Comparison of ENCODE assay signal across 8 mouse cellular contexts in the genomic region with DNA sequence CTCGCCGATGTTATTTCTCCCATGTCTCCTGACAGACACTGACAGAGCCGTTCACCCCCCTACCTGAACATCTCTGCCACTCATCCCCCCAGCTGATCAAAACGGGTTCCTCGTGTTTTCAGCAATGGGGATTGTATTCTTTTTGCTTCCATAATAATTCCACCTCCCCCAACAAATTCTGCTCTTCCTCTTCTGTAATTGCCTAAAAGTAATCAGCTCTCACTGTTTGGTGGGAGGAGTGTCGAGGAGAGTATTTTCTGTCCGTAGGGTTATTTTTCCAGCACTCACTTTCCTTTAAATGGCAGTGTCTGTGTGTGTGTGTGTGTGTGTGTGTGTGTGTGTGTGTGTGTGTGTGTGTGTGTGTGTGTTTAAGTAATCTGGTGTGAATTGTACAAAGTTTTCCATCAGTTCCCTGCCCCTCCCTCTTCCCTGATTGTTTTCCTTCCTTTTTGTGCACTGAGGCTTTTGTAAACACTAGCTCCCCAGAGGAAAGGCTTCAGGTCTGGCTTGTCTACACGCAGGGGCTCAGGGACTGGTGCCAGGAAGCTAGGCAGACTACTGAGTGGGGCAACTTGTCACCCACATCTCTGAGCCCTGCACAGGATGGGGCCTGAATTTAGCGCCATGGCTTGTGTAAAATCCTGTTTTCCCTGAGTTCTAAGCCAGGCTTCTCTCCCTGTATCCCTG. TPM values are rescaled to one million over a fixed set of nuclear protein-coding genes. Genes with fewer than 3 reads are reported as not detected.
DNase-seq lines count a peak whose midpoint lies in the region; ATAC-seq and TF ChIP-seq lines count a peak whose summit lies in the region.
"Had no signal": no experiment of that assay in that cellular context is flagged by ENCODE, and none has a peak within 500 bp of the region (broad histone marks: within the 10 kb centered on the region; RNA-seq: fewer than 3 reads in every experiment).

No protein-coding gene starts in this region.

- in situ Hi-C loops in CH12.LX (cut with MboI; ENCODE audit: low pct_ligation_motif_present, low pct_unique_long_range_greater_than_20kb, low sequenced_read_pairs): no loop called here

- ATAC-seq in erythroid progenitor cell, adult 5-6 weeks (replicated peaks; ENCODE audit: low FRiP score, poor library complexity, severe bottlenecking): peak; percentile 1; the same call in 1 of the 2 replicates
- no peak; the same call in 1 of the 2 replicates for ATAC-seq in hindbrain, embryonic 11.5 days (ENCODE audit: low FRiP score)
- ATAC-seq in limb, embryonic 14.5 days (ENCODE audit: low FRiP score, low read depth): no peak
- no peak for ATAC-seq in frontal cortex, adult (ENCODE audit: low TSS enrichment)

- 6% methylated on average over 9 of the region's 9 CpGs for WGBS in hindbrain, embryonic 11.5 days
- WGBS in limb, embryonic 14.5 days: 9% methylated on average over 9 of the region's 9 CpGs

- peak overlapping the region; percentile 35 for H3K4me2 ChIP-seq in CH12.LX (ENCODE audit: insufficient read depth, low read depth, poor library complexity, severe bottlenecking)
- H3K4me2 ChIP-seq in hindbrain, embryonic 11.5 days (replicated peaks; ENCODE audit: low read depth, low read length): peak overlapping the region; percentile 61
- peak overlapping the region; percentile 73 for H3K4me2 ChIP-seq in limb, embryonic 14.5 days (replicated peaks; ENCODE audit: low read depth, low read length, severe bottlenecking)

- H3K27me3 ChIP-seq in CH12.LX (replicated peaks): peaks cover 25% of the 10 kb centered on the region
- no peaks in the 10 kb centered on the region for H3K27me3 ChIP-seq in hindbrain, embryonic 11.5 days (ENCODE audit: control insufficient read depth, insufficient read depth, low read length)
- H3K27me3 ChIP-seq in limb, embryonic 14.5 days (ENCODE audit: control insufficient read depth, insufficient read depth, low read length): no peaks in the 10 kb centered on the region

- H3K79me2 ChIP-seq in CH12.LX (replicated peaks; ENCODE audit: control insufficient read depth, extremely low read depth, insufficient read depth, poor library complexity, severe bottlenecking): peaks cover 11% of the 10 kb centered on the region; the same call in 1 of the 2 replicates

- no peaks in the 10 kb centered on the region for H3K9me3 ChIP-seq in CH12.LX (replicated peaks; ENCODE audit: low read length)
- H3K9me3 ChIP-seq in hindbrain, embryonic 11.5 days (ENCODE audit: control insufficient read depth, low read length): no peaks in the 10 kb centered on the region
- H3K9me3 ChIP-seq in limb, embryonic 14.5 days (ENCODE audit: control insufficient read depth, low read length): no peaks in the 10 kb centered on the region

- peak overlapping the region; percentile 7; the same call in 1 of the 2 replicates for H3K9ac ChIP-seq in CH12.LX (ENCODE audit: insufficient read depth, low read depth)
- H3K9ac ChIP-seq in hindbrain, embryonic 11.5 days (ENCODE audit: low read depth, low read length): peak overlapping the region; percentile 40
- peak overlapping the region; percentile 81 for H3K9ac ChIP-seq in limb, embryonic 14.5 days (ENCODE audit: low read depth, low read length, severe bottlenecking)

- DNase-seq in CH12.LX (ENCODE audit: extremely low read depth): no peak
- DNase-seq in NIH3T3 (ENCODE audit: low read depth): peak; percentile 54
- DNase-seq in hindbrain, embryonic 11.5 days (ENCODE audit: low spot score): no peak
- peak; percentile 48 for DNase-seq in limb, embryonic 14.5 days (ENCODE audit: low spot score)
- DNase-seq in naive thymus-derived CD4-positive, alpha-beta T cell, adult 2 months (ENCODE audit: low read depth): peak; percentile 76

- H3K36me3 ChIP-seq in CH12.LX (replicated peaks in 1 of 2; ENCODE audit: control insufficient read depth in 1 of 2, insufficient read depth in 1 of 2, low read length in 1 of 2): peaks cover 11 to 27% of the 10 kb centered on the region in 2 experiments
- 0 out of 2 replicates have a peak, but pooled peaks cover 5% of the 10 kb centered on the region for H3K36me3 ChIP-seq in hindbrain, embryonic 11.5 days (ENCODE audit: control insufficient read depth, insufficient read depth, low read length)
- H3K36me3 ChIP-seq in limb, embryonic 14.5 days (ENCODE audit: control insufficient read depth, insufficient read depth, low read length): peaks cover 22% of the 10 kb centered on the region

- dilution Hi-C loops in CH12.LX (cut with MboI; ENCODE audit: extremely low pct_ligation_motif_present, extremely low pct_unique_long_range_greater_than_20kb, low sequenced_read_pairs): no loop called here

- no peak for TF ChIP-seq CTCF in CH12.LX (conservative IDR thresholded peaks at IDR 0.05 in 1 of 2, IDR thresholded peaks at IDR 0.05 in 1 of 2; ENCODE audit: low read depth in 2 of 2, low read length in 2 of 2)

- no peak for TF ChIP-seq EP300 in CH12.LX (IDR thresholded peaks at IDR 0.05; ENCODE audit: low read length)

- no peak for TF ChIP-seq POLR2A in CH12.LX (IDR thresholded peaks at IDR 0.05; ENCODE audit: low read depth, low read length)
- TF ChIP-seq POLR2A in limb, embryonic 14.5 days (IDR thresholded peaks at IDR 0.05; ENCODE audit: borderline replicate concordance, extremely low read depth, insufficient read depth, insufficient read length): no peak

- no peak for TF ChIP-seq RAD21 in CH12.LX (IDR thresholded peaks at IDR 0.05; ENCODE audit: low read depth, low read length)

- no peak overlapping the region for H3K27ac ChIP-seq in CH12.LX (ENCODE audit: insufficient read depth, low read depth)
- peak overlapping the region; percentile 59; the same call in 1 of the 2 replicates for H3K27ac ChIP-seq in hindbrain, embryonic 11.5 days (ENCODE audit: low read depth, low read length)
- H3K27ac ChIP-seq in limb, embryonic 14.5 days (replicated peaks; ENCODE audit: low read depth, low read length): peak overlapping the region; percentile 26; the same call in 1 of the 2 replicates

- peak overlapping the region; percentile 29 to 78 (median 59) for H3K4me3 ChIP-seq in CH12.LX (replicated peaks in 1 of 3; ENCODE audit: low read depth in 2 of 3, low read length in 2 of 3, poor library complexity in 1 of 3)
- H3K4me3 ChIP-seq in hindbrain, embryonic 11.5 days (ENCODE audit: low read depth, low read length): peak overlapping the region; percentile 88
- peak overlapping the region; percentile 78 for H3K4me3 ChIP-seq in limb, embryonic 14.5 days (replicated peaks; ENCODE audit: low read length)

- peaks cover 20 to 55% of the 10 kb centered on the region in 2 experiments for H3K4me1 ChIP-seq in CH12.LX (ENCODE audit: control insufficient read depth in 1 of 2, insufficient read depth in 2 of 2)
- H3K4me1 ChIP-seq in hindbrain, embryonic 11.5 days (replicated peaks; ENCODE audit: control insufficient read depth, insufficient read depth, low read length): peaks cover 5% of the 10 kb centered on the region; the same call in 1 of the 2 replicates
- peaks cover 40% of the 10 kb centered on the region for H3K4me1 ChIP-seq in limb, embryonic 14.5 days (ENCODE audit: control insufficient read depth, insufficient read depth, low read length)

TF ChIP-seq in CH12.LX, 34 proteins besides CTCF, POLR2A, EP300 and RAD21:
- TF ChIP-seq KAT2A (IDR thresholded peaks at IDR 0.05; ENCODE audit: insufficient replicate concordance, low read length) (no peak), MXI1 (IDR thresholded peaks at IDR 0.05; ENCODE audit: low read depth, low read length) (no peak), CHD1 (IDR thresholded peaks at IDR 0.05; ENCODE audit: low read depth, low read length) (no peak), MAX (IDR thresholded peaks at IDR 0.05; ENCODE audit: low read length) (no peak), GABPA (IDR thresholded peaks at IDR 0.05; ENCODE audit: insufficient replicate concordance, low read depth, low read length) (no peak), CHD2 (IDR thresholded peaks at IDR 0.05; ENCODE audit: low read length) (no peak), MYC (IDR thresholded peaks at IDR 0.05; ENCODE audit: low read depth, low read length) (no peak), TBP (conservative IDR thresholded peaks at IDR 0.05; ENCODE audit: low read depth, low read length) (no peak), E2F4 (IDR thresholded peaks at IDR 0.05; ENCODE audit: insufficient replicate concordance, low read depth, low read length) (no peak)

RNA-seq across cellular contexts. Expression of gene Btg2, which starts 0.7 kb away (rescaled TPM):
- total RNA-seq in CH12.LX (2012; rRNA removed) (11.6 and 14.4 TPM in 2 replicates), CH12.LX (2014; rRNA removed) (14.8 and 19.7 TPM in 2 replicates)
- polyA plus RNA-seq in CH12.LX (2012; ENCODE audit: insufficient read length, low read depth): 6.9 and 7.2 TPM in 2 replicates
- 156 and 184 TPM in 2 replicates for total RNA-seq in erythroid progenitor cell, adult 5-6 weeks (2015; ENCODE audit: low replicate concordance)
- 261 and 289 TPM in 2 replicates for total RNA-seq in erythroid progenitor cell, adult 5-6 weeks (2017; ENCODE audit: low replicate concordance)
- 107 and 108 TPM in 2 replicates for polyA plus RNA-seq in hindbrain, embryonic 11.5 days (2014; fragmentation: Nextera tagmentation; extraction: Ambion mirVana)
- polyA plus RNA-seq in limb, embryonic 14.5 days (2012; rRNA removed): 18.6 TPM in 2 replicates
- polyA plus RNA-seq in limb, embryonic 14.5 days (2014; fragmentation: Nextera tagmentation; extraction: Ambion mirVana): 26.2 and 26.4 TPM in 2 replicates

RNA-seq across cellular contexts. Expression of gene Chit1, which starts 31.4 kb away (rescaled TPM):
- total RNA-seq in CH12.LX (2012; rRNA removed) (0.25 and 0.71 TPM in 2 replicates), CH12.LX (2014; rRNA removed) (0.28 and 0.47 TPM in 2 replicates)
- 0.18 and 0.36 TPM in 2 replicates for polyA plus RNA-seq in CH12.LX (2012; ENCODE audit: insufficient read length, low read depth)
- total RNA-seq in erythroid progenitor cell, adult 5-6 weeks (2015; ENCODE audit: low replicate concordance): 1.1 and 4.2 TPM in 2 replicates
- total RNA-seq in erythroid progenitor cell, adult 5-6 weeks (2017; ENCODE audit: low replicate concordance): not detected in 2 replicates
- not detected in 2 replicates for polyA plus RNA-seq in hindbrain, embryonic 11.5 days (2014; fragmentation: Nextera tagmentation; extraction: Ambion mirVana)
- polyA plus RNA-seq in limb, embryonic 14.5 days (2012; rRNA removed): 0.33 TPM in 2 replicates
- 0.18 and 0.30 TPM in 2 replicates for polyA plus RNA-seq in limb, embryonic 14.5 days (2014; fragmentation: Nextera tagmentation; extraction: Ambion mirVana)
- polyA plus RNA-seq: large intestine, adult 2 months had no signal

RNA-seq across cellular contexts. Expression of gene Fmod, which starts 42.6 kb away (rescaled TPM):
- total RNA-seq in CH12.LX (2012; rRNA removed) (not detected in 2 replicates), CH12.LX (2014; rRNA removed) (not detected in 2 replicates)
- not detected in 2 replicates for polyA plus RNA-seq in CH12.LX (2012; ENCODE audit: insufficient read length, low read depth)
- not detected in 2 replicates for total RNA-seq in erythroid progenitor cell, adult 5-6 weeks (2015; ENCODE audit: low replicate concordance)
- not detected in 2 replicates for total RNA-seq in erythroid progenitor cell, adult 5-6 weeks (2017; ENCODE audit: low replicate concordance)
- 7.0 and 10.1 TPM in 2 replicates for polyA plus RNA-seq in hindbrain, embryonic 11.5 days (2014; fragmentation: Nextera tagmentation; extraction: Ambion mirVana)
- polyA plus RNA-seq in limb, embryonic 14.5 days (2012; rRNA removed): 86.7 and 105 TPM in 2 replicates
- 75.1 and 79.5 TPM in 2 replicates for polyA plus RNA-seq in limb, embryonic 14.5 days (2014; fragmentation: Nextera tagmentation; extraction: Ambion mirVana)

Comparison
In these comparisons a context has a peak if more than half of its experiments do, and no peak if none do; other contexts are left out.
1. DNase-seq: peak in NIH3T3 (single experiment), limb, embryonic 14.5 days (single experiment) and naive thymus-derived CD4-positive, alpha-beta T cell, adult 2 months (single experiment); none in CH12.LX (single experiment) and hindbrain, embryonic 11.5 days (single experiment).
2. H3K9ac ChIP-seq: peak in every context shown above with its lines; median percentile 81 in limb, embryonic 14.5 days; 40 in hindbrain, embryonic 11.5 days; 7 in CH12.LX.
3. Peak in every context shown above with its lines, with median percentiles within 50 percentile points of each other: H3K4me2 ChIP-seq and H3K4me3 ChIP-seq.